ENCODE assay signal across 25 mouse cellular contexts in genomic region chr8:96100817-96101216, GRCm38 (mm10).
"Had no signal": no experiment of that assay in that cellular context is flagged by ENCODE, and none has a peak within 500 bp of the region (broad histone marks: within the 10 kb centered on the region; RNA-seq: fewer than 3 reads in every experiment).

No protein-coding gene starts in this region.

- H3K4me3 ChIP-seq: heart, adult 2 months; heart, embryonic 13.5 days; heart, embryonic 15.5 days; hindbrain, embryonic 13.5 days; hindbrain, embryonic 15.5 days; kidney, embryonic 15.5 days; limb, embryonic 13.5 days; limb, embryonic 15.5 days had no signal

- H3K9ac ChIP-seq: heart, embryonic 13.5 days; heart, embryonic 15.5 days; hindbrain, embryonic 13.5 days; hindbrain, embryonic 15.5 days; kidney, embryonic 15.5 days; limb, embryonic 13.5 days; limb, embryonic 15.5 days had no signal

- H3K36me3 ChIP-seq: heart, embryonic 13.5 days; heart, embryonic 15.5 days; hindbrain, embryonic 13.5 days; hindbrain, embryonic 15.5 days; kidney, embryonic 15.5 days; limb, embryonic 13.5 days; limb, embryonic 15.5 days had no signal

- H3K27me3 ChIP-seq: heart, embryonic 13.5 days; heart, embryonic 15.5 days; hindbrain, embryonic 13.5 days; hindbrain, embryonic 15.5 days; kidney, embryonic 15.5 days; limb, embryonic 13.5 days; limb, embryonic 15.5 days had no signal

- H3K4me2 ChIP-seq: heart, embryonic 11.5 days; heart, embryonic 13.5 days; heart, embryonic 15.5 days; hindbrain, embryonic 13.5 days; hindbrain, embryonic 15.5 days; kidney, embryonic 15.5 days; limb, embryonic 13.5 days; limb, embryonic 15.5 days had no signal

- H3K9me3 ChIP-seq: heart, embryonic 13.5 days; heart, embryonic 15.5 days; hindbrain, embryonic 13.5 days; hindbrain, embryonic 15.5 days; kidney, embryonic 15.5 days; limb, embryonic 13.5 days; limb, embryonic 15.5 days had no signal

- DNase-seq: gastrocnemius, postnatal 14 days; gastrocnemius, postnatal 36 days; heart, adult 11 months; heart, adult 2 months; heart, postnatal 14 days; heart, postnatal 36 days; kidney, adult 11 months; kidney, adult 2 months; kidney, adult 9 months; kidney, postnatal 14 days; kidney, postnatal 36 days; layer of hippocampus, adult 9-11 months; layer of hippocampus, postnatal 36 days; left cerebral cortex, postnatal 4 days had no signal

- H3K4me1 ChIP-seq: heart, embryonic 13.5 days; heart, embryonic 15.5 days; hindbrain, embryonic 13.5 days; hindbrain, embryonic 15.5 days; kidney, embryonic 15.5 days; limb, embryonic 13.5 days; limb, embryonic 15.5 days had no signal

- H3K27ac ChIP-seq: heart, adult 2 months; heart, embryonic 13.5 days; heart, embryonic 15.5 days; hindbrain, embryonic 13.5 days; hindbrain, embryonic 15.5 days; hindbrain, postnatal 0 days; kidney, embryonic 15.5 days; kidney, postnatal 0 days; limb, embryonic 13.5 days; limb, embryonic 15.5 days had no signal

- ATAC-seq: hindbrain, postnatal 0 days; intestine, embryonic 16.5 days had no signal
